Mouse (Mus musculus): ENCODE results near the gene Pgbd1. TPM values are rescaled to one million over a fixed set of nuclear protein-coding genes. Genes with fewer than 3 reads are reported as not detected.
"Not testable (repeated sequence)": the region's sequence is repeated elsewhere in the genome, so short reads cannot be mapped to it uniquely, and the experiment has no call there.

The Pgbd1 gene
- polyA plus RNA-seq, 1 experiment: 5.5 TPM

DNA sequence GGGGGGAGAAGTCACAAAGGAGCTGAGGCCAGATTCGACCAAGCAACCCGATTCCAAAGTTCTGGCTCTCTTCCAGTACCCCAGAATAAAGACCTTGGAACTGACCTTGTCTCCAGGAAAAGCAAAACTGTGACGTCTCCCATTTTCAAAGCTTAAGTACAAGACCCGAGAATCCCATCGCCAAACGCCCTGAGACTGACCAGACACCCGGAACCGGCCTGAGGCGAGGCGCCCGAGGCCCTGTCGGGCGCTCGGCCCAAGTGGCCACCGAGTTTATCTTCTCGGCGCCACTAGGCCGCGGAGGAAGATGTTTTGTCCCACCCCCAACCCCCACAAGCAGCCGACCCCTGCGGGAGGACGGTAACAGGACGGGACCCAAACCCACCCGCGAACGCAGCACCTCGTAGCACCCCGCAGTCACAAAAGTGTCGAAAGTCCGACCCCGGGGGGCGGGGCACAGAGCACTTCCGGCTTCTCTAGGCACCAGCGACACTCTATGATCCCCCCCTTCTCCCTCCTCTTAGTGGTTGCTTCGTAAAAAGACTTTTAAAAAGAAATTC lies 38.5 kb downstream of the Pgbd1 start, which contains the start of gene Zkscan3:
Zkscan3 (minus strand) TSS at position 469 of the 560 bp plus-strand sequence.
- Histone ChIP-seq H3K27me3 (ENCODE audit: control insufficient read depth, insufficient read depth, low read length) (no peaks in the 10 kb centered on the region), H3K4me1 (ENCODE audit: control insufficient read depth, insufficient read depth, low read length) (no peaks in the 10 kb centered on the region; the same call in 1 of the 2 replicates), H3K36me3 (ENCODE audit: control insufficient read depth, insufficient read depth, low read length) (no peaks in the 10 kb centered on the region), H3K27ac (ENCODE audit: control insufficient read depth, insufficient read depth, low read depth, low read length) (peak within 1 kb of the TSS; percentile 84), H3K4me3 (ENCODE audit: control insufficient read depth, low read depth, low read length) (peak within 1 kb of the TSS; percentile 98)
- TF ChIP-seq POLR2A (IDR thresholded peaks at IDR 0.05; ENCODE audit: control insufficient read depth, low read depth, low read length): peak; percentile 55; the same call in 1 of the 2 replicates
- no peak for TF ChIP-seq CTCF (IDR thresholded peaks at IDR 0.05; ENCODE audit: control insufficient read depth, insufficient read depth, insufficient replicate concordance, low read depth, low read length)

DNA sequence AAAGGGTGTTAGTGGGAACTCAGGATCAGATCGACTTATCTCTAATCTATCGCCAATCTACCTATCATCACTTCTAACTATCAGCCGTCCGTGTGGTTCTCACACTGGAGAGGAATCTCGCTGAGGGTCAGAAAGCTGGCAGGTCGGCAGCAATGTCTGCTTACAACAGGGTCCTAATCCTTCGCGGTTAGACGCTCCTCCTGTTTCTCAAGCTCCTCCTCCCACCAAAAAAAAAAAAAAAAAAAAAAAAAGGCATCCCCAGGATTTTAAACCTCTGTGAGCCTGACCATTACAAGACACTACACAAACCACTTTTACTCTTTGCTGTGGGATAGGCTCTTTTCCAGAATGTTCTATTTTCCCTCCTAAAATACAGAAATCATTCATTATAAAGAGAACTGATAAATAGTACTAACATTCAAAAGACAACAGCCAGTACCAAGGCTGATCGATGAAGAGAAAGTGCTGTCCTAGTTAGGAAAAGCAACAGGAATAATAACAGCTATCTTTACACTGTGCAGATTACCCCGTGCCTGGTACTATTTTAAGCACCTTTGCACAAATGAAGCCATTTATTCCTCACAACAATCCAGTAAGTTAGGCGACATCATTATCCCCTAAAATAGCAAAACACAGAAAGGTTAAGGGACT lies 39.1 kb downstream of the Pgbd1 start:
- Histone ChIP-seq H3K27me3 (ENCODE audit: control insufficient read depth, insufficient read depth, low read length) (no peaks in the 10 kb centered on the region), H3K4me1 (ENCODE audit: control insufficient read depth, insufficient read depth, low read length) (no peaks in the 10 kb centered on the region; the same call in 1 of the 2 replicates), H3K27ac (ENCODE audit: control insufficient read depth, insufficient read depth, low read depth, low read length) (peak overlapping the region; percentile 84), H3K4me3 (ENCODE audit: control insufficient read depth, low read depth, low read length) (peak overlapping the region; percentile 98), H3K36me3 (ENCODE audit: control insufficient read depth, insufficient read depth, low read length) (no peaks in the 10 kb centered on the region)
- TF ChIP-seq POLR2A (IDR thresholded peaks at IDR 0.05; ENCODE audit: control insufficient read depth, low read depth, low read length): no peak

DNA sequence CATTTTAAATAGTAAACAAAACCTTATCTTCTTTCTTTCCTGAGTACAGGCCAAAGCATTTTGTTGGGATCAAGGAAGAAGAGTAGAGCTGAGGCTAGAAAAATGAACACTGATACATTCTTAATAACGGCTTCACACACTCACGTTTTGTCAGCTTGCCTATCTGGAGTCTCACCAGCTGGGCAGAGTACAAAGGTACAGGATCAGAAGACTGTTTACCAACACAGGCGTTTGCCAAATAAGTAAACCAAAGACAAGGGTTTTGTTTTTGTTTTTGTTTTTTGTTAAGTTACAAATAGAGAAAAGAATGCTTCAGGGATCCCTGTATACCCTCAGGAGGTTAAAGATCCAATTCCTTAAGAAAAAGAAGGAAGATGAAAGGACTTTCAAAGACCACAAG lies 39.7 kb downstream of the Pgbd1 start:
- TF ChIP-seq CTCF (IDR thresholded peaks at IDR 0.05; ENCODE audit: control insufficient read depth, insufficient read depth, insufficient replicate concordance, low read depth, low read length) (no peak), POLR2A (IDR thresholded peaks at IDR 0.05; ENCODE audit: control insufficient read depth, low read depth, low read length) (no peak)
- Histone ChIP-seq H3K4me1 (ENCODE audit: control insufficient read depth, insufficient read depth, low read length) (no peaks in the 10 kb centered on the region; the same call in none of the 2 replicates), H3K36me3 (ENCODE audit: control insufficient read depth, insufficient read depth, low read length) (no peaks in the 10 kb centered on the region), H3K27ac (ENCODE audit: control insufficient read depth, insufficient read depth, low read depth, low read length) (no peak overlapping the region), H3K4me3 (ENCODE audit: control insufficient read depth, low read depth, low read length) (no peak overlapping the region), H3K27me3 (ENCODE audit: control insufficient read depth, insufficient read depth, low read length) (no peaks in the 10 kb centered on the region)

DNA sequence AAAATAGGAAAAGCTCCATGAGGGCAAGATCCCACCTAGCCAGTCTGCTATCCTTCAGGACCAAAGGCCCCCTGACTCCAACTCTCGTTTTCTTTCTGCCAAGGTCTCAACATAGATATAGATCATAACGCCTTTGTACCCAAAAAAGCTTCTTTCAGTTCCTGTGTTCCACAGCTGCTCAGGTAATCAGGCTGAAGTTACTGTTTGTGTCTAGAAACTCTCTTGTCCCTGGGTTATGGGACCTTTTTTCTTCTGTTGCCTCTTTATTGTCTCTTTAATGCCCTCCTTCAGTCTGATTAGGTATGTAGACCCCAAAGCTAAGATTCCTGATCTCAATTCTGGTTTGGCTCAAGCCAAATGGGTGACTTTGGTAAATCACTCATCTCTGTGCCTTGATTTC lies 43.4 kb downstream of the Pgbd1 start:
- no peak for TF ChIP-seq CTCF (IDR thresholded peaks at IDR 0.05; ENCODE audit: control insufficient read depth, insufficient read depth, insufficient replicate concordance, low read depth, low read length)
- no peak for TF ChIP-seq POLR2A (IDR thresholded peaks at IDR 0.05; ENCODE audit: control insufficient read depth, low read depth, low read length)
- Histone ChIP-seq H3K27me3 (ENCODE audit: control insufficient read depth, insufficient read depth, low read length) (no peaks in the 10 kb centered on the region), H3K27ac (ENCODE audit: control insufficient read depth, insufficient read depth, low read depth, low read length) (no peak overlapping the region), H3K4me1 (ENCODE audit: control insufficient read depth, insufficient read depth, low read length) (no peaks in the 10 kb centered on the region; the same call in none of the 2 replicates), H3K36me3 (ENCODE audit: control insufficient read depth, insufficient read depth, low read length) (no peaks in the 10 kb centered on the region; the same call in none of the 2 replicates), H3K4me3 (ENCODE audit: control insufficient read depth, low read depth, low read length) (no peak overlapping the region)

DNA sequence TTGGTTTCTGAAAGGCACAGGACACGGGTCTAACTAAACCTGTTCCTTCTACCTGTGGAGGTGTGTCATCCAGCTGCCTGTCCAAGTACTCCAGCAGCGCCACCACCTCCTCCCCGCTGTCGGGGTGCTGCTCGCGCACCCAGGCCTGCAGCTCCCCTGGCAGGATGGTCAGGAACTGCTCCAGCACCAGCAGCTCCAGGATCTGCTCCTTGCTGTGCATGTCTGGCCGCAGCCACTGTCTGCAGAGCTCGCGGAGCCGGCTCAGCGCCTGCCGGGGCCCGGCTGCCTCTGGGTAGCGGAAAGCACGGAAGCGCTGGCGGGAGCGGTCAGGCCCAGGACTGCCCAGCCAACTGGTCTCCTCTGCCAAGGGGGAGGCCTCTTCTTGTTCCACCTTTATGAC lies 44.8 kb downstream of the Pgbd1 start:
- H3K27me3 ChIP-seq (ENCODE audit: control insufficient read depth, insufficient read depth, low read length); H3K4me3 ChIP-seq (ENCODE audit: control insufficient read depth, low read depth, low read length); H3K27ac ChIP-seq (ENCODE audit: control insufficient read depth, insufficient read depth, low read depth, low read length); H3K36me3 ChIP-seq (ENCODE audit: control insufficient read depth, insufficient read depth, low read length); H3K4me1 ChIP-seq (ENCODE audit: control insufficient read depth, insufficient read depth, low read length): not testable (repeated sequence)

DNA sequence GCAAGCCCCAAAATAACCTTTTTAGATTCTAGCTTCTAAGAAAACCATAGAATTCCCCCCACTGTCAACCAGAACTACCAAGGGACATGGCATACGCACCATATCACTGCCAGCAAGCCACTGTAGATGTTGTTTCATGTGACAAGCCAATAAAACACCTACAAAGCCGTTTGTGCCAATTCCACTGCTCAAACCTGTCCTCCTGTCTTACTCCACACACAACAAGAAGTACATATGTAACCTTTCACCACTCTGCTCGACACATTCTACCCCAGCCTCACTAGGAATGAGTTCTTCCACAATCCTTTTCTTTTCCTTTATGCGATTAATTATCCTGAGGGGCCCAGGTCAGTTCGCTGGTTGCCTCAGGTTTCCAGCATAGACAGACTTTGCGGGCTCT lies 45.2 kb downstream of the Pgbd1 start:
- Histone ChIP-seq H3K4me3 (ENCODE audit: control insufficient read depth, low read depth, low read length) (no peak overlapping the region), H3K36me3 (ENCODE audit: control insufficient read depth, insufficient read depth, low read length) (no peaks in the 10 kb centered on the region; the same call in none of the 2 replicates), H3K27me3 (ENCODE audit: control insufficient read depth, insufficient read depth, low read length) (no peaks in the 10 kb centered on the region), H3K27ac (ENCODE audit: control insufficient read depth, insufficient read depth, low read depth, low read length) (no peak overlapping the region), H3K4me1 (ENCODE audit: control insufficient read depth, insufficient read depth, low read length) (no peaks in the 10 kb centered on the region; the same call in 1 of the 2 replicates)
- TF ChIP-seq CTCF (IDR thresholded peaks at IDR 0.05; ENCODE audit: control insufficient read depth, insufficient read depth, insufficient replicate concordance, low read depth, low read length): no peak
- no peak for TF ChIP-seq POLR2A (IDR thresholded peaks at IDR 0.05; ENCODE audit: control insufficient read depth, low read depth, low read length)

DNA sequence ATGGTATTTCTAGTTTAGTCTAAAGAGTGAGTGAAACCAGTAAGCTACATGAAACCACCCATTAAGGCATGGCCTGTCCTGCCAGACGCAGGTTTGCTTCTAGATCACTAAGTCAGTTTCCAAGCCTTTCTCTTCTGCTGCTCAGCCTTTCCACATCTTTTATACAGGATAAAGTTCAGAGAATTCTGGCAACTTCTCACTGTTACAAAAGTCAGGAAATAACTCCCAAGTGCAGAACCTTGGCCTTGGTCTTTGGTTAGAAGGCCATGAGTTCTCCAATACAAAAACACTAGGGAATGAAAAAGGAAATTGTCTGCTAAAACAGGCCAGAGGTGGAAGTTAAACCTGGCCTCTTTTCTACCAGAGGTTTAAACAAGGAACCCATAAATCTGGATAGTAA lies 45.6 kb downstream of the Pgbd1 start:
- Histone ChIP-seq H3K4me3 (ENCODE audit: control insufficient read depth, low read depth, low read length) (no peak overlapping the region), H3K27me3 (ENCODE audit: control insufficient read depth, insufficient read depth, low read length) (no peaks in the 10 kb centered on the region), H3K36me3 (ENCODE audit: control insufficient read depth, insufficient read depth, low read length) (no peaks in the 10 kb centered on the region; the same call in none of the 2 replicates), H3K27ac (ENCODE audit: control insufficient read depth, insufficient read depth, low read depth, low read length) (no peak overlapping the region), H3K4me1 (ENCODE audit: control insufficient read depth, insufficient read depth, low read length) (no peaks in the 10 kb centered on the region; the same call in 1 of the 2 replicates)
- TF ChIP-seq CTCF (IDR thresholded peaks at IDR 0.05; ENCODE audit: control insufficient read depth, insufficient read depth, insufficient replicate concordance, low read depth, low read length) (no peak), POLR2A (IDR thresholded peaks at IDR 0.05; ENCODE audit: control insufficient read depth, low read depth, low read length) (no peak)
